Mouse (Mus musculus) Patski (cell line): ENCODE measurements around the gene Upp2. TPM values are rescaled to one million over a fixed set of nuclear protein-coding genes. Genes with fewer than 3 reads are reported as not detected.

Source experiments
- ATAC-seq: fragments of 100-300 bp; one replicate; pipeline ENCODE4 v1.8.0; 2021
- CTCF ChIA-PET: fragments of 350-600 bp; sonication (Branson Sonifier 250); formaldehyde crosslinking; loops from one replicate; lab custom pipeline; 2022; ENCODE audit warnings: inconsistent platforms; lab: Charles Lee
- POLR2A ChIA-PET: fragments of 350-600 bp; sonication (Branson Sonifier 250); formaldehyde crosslinking; loops from one replicate; lab custom pipeline; 2022; ENCODE audit warnings: antibody characterized with exemption, inconsistent platforms; lab: Charles Lee
- DNase-seq: peaks from one replicate; pipeline ENCODE4 v3.0.0-alpha.2; 2011; ENCODE audit warnings: low read depth, low spot score
- H3K27me3 ChIP-seq: fragments of 371-371 bp; one replicate; pipeline ENCODE4 v1.5.1; 2021
- CTCF ChIP-seq: fragments of 100-300 bp; IDR thresholded peaks from one replicate; pipeline ENCODE4 v1.5.1; 2021
- in situ Hi-C: fragments of 300-500 bp; cut with MboI; formaldehyde crosslinking; loops from 3 replicates; pipeline ENCODE4 v1.11.1; 2018; ENCODE audit warnings: low pct_unique_long_range_greater_than_20kb, mixed read lengths
- polyA plus RNA-seq: library from polyadenylated mRNA; unstranded; gene quantifications from one replicate; pipeline ENCODE4 v1.2.3, GENCODE M21; 2021

Upp2 gene
- polyA plus RNA-seq, 1 experiment from 2014 or later, result 3.6 TPM

DNA sequence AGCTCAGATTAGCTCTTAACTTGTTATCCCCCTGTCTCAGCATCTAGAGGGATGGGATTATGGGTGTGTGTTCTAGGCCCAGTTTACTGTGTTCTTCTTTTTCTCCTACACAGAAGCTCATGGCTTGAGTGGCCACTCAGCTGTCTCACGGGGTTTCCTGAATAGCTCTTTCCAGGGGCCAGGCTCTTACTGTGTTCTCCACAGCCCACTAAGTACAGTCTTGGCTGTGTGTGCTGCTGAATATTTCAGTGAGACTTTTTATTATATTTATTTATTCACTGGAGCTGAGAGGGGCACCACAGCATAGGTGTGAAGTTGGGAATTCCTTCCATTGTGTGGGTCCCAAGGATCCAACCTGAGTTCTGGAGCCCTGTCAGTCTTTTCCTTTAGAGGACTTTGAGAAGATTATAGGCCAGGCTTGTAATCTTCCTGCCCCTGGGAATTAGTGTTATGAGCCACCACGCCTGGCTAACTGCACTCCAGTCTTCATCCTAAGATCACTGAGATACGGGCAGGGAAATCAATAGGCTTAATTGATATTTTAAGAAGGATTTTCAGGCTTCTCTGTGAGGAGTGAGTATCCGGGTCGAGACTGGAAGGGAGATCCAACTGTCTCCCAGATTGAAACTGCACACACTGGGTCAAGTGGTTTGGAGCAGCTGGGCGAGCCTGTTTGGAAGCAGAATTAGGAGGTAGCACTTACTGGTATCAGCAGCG, 96.5 kb downstream of the Upp2 start:
- in situ Hi-C loops, result loop anchor here (5.0 kb wide), 1 partner anchor 96 kb away; the partner anchor contains the start of genes Acvr1 and Upp2
- peaks cover 6% of the 10 kb centered on the region for H3K27me3 ChIP-seq
- ChIA-PET CTCF (interaction anchor here (4.0 to 4.3 kb wide), 2 partner anchors 188 to 633 kb away, joined by 21 to 29 read pairs; no protein-coding TSS in a partner anchor), POLR2A (no interaction called here)
- no peak for TF ChIP-seq CTCF
- DNase-seq (no peak), ATAC-seq (no peak)

GRCm38 (mm10) chr2:58665081-58665814, 98.2 kb downstream of the Upp2 start:
- no peak for ATAC-seq
- H3K27me3 ChIP-seq, result peaks cover 6% of the 10 kb centered on the region
- in situ Hi-C loops, result loop anchor here (5.0 kb wide), 3 partner anchors 188 to 633 kb away; no protein-coding TSS in a partner anchor
- no peak for DNase-seq
- CTCF ChIA-PET, result interaction anchor here (0.6 to 4.3 kb wide), 22 partner anchors 8 to 645 kb away, joined by 3 to 29 read pairs (median 3); no protein-coding TSS in a partner anchor
- peak; percentile 93 for TF ChIP-seq CTCF
- POLR2A ChIA-PET, result interaction anchor here (0.9 kb wide), 1 partner anchor 161 kb away, joined by 4 read pairs; no protein-coding TSS in a partner anchor

GRCm38 (mm10) chr2:58667298-58667697, 100.2 kb downstream of the Upp2 start:
- peaks cover 6% of the 10 kb centered on the region for H3K27me3 ChIP-seq
- in situ Hi-C loops, result loop anchor here (5.0 kb wide), 3 partner anchors 190 to 635 kb away; no protein-coding TSS in a partner anchor
- no peak for TF ChIP-seq CTCF
- DNase-seq (no peak), ATAC-seq (no peak)
- POLR2A ChIA-PET, result interaction anchor here (0.6 to 1.0 kb wide), 2 partner anchors 27 to 46 kb away, joined by 3 to 7 read pairs; no protein-coding TSS in a partner anchor
- CTCF ChIA-PET, result interaction anchor here (0.7 to 2.6 kb wide), 7 partner anchors 12 to 636 kb away, joined by 3 to 20 read pairs (median 6); no protein-coding TSS in a partner anchor

DNA sequence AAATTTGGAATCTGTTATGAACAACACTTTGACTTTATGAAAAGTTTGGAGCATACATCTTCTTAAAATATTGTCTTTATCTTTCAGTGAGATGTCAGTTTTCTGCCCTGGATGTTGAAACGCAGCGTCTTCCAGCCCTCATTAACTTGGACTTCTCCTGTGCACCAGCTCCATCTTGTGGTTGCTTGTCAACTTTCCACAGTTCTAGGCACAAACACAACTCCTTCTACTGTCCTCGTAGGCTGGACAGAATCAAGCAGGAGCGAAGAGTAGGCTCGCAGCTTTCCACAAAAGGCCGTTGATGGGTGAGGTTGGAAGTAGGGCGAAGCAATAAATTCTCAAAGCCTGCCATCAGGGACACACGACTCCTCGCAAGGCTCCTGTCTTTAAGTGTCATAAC, 100.9 kb downstream of the Upp2 start:
- peaks cover 6% of the 10 kb centered on the region for H3K27me3 ChIP-seq
- ATAC-seq (no peak), DNase-seq (no peak)
- in situ Hi-C loops, result loop anchor here (5.0 kb wide), 3 partner anchors 191 to 636 kb away; no protein-coding TSS in a partner anchor
- ChIA-PET POLR2A (interaction anchor here (0.6 to 1.0 kb wide), 2 partner anchors 28 to 47 kb away, joined by 3 to 7 read pairs; no protein-coding TSS in a partner anchor), CTCF (interaction anchor here (0.7 to 2.6 kb wide), 8 partner anchors 11 to 637 kb away, joined by 3 to 20 read pairs (median 5); no protein-coding TSS in a partner anchor)
- TF ChIP-seq CTCF, result peak; percentile 81

DNA sequence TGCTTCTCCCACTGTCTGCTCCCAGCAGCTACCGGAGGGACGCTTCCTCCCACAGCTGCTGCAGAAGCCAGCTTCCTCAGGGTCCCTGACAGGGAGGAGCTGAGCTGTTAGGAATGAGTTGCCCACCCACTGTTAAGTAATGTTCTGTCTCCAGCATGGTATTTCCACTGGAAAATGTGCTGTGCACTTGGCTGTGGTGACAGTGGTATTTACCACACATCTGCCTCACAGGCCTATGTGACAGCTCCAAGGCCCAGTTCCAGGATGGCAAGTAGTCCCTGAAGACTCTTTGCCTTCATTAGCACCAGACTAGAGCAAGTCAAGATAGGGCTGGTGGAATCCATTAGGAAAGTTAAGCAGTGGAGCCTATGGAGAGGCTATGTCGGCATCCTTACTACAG, 102.0 kb downstream of the Upp2 start:
- ATAC-seq (no peak), DNase-seq (no peak)
- in situ Hi-C loops, result loop anchor here (5.0 kb wide), 3 partner anchors 192 to 637 kb away; no protein-coding TSS in a partner anchor
- POLR2A ChIA-PET, result no interaction called here
- CTCF ChIA-PET, result interaction anchor here (1.5 to 2.6 kb wide), 4 partner anchors 10 to 210 kb away, joined by 4 to 20 read pairs (median 10); no protein-coding TSS in a partner anchor
- no peak for TF ChIP-seq CTCF
- peaks cover 6% of the 10 kb centered on the region for H3K27me3 ChIP-seq

GRCm38 (mm10) chr2:58672520-58672919, 105.4 kb downstream of the Upp2 start:
- in situ Hi-C loops, result no loop called here
- ATAC-seq, result no peak
- no peak for DNase-seq
- no peak for TF ChIP-seq CTCF
- ChIA-PET CTCF (interaction anchor here (1.2 to 3.0 kb wide), 2 partner anchors 8 to 197 kb away, joined by 5 to 9 read pairs; no protein-coding TSS in a partner anchor), POLR2A (no interaction called here)
- no peaks in the 10 kb centered on the region for H3K27me3 ChIP-seq

DNA sequence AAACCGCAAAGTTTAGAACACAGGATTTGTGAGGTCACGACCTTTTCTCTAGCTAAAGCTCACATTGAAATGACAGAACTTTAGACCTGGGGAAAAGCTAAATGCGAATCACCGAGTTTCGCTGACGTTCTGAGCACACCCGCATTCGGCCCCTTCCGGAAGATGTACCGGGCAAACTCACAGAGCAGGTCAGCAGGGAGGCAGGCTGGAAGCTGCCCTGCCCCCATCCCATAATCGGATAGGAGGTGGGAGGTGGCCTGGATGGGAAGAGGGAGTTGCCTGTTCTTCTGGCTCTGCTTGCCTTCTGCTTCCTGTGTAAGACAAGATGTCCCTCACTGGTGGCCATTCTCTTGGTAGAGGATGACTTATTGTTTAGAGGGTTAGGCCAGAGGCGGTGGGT, 112.9 kb downstream of the Upp2 start:
- CTCF ChIA-PET, result interaction anchor here (0.8 to 1.7 kb wide), 9 partner anchors 8 to 760 kb away, joined by 3 to 8 read pairs (median 4); no protein-coding TSS in a partner anchor
- POLR2A ChIA-PET, result no interaction called here
- ATAC-seq (no peak), DNase-seq (no peak)
- H3K27me3 ChIP-seq, result no peaks in the 10 kb centered on the region
- in situ Hi-C loops, result no loop called here
- no peak for TF ChIP-seq CTCF

DNA sequence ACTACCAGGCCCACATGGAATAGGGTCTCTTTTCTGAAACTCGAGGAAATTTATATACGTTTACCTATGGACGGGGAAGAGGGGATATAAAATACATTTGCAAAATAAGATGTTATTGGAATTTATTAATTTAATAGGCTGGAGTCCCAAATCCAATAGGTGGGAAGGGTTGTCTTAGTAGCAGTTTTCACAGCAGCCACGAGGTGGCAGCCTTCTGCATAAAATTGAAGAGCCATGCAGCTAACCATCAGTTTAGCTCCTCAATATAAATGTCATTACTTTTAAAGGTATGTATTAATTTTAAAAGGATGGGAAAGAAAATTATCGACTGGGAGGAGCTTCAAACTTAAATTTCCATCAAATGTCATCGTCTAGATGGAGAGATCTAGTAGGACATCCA, 113.7 kb downstream of the Upp2 start:
- CTCF ChIA-PET, result interaction anchor here (1.2 to 1.6 kb wide), 7 partner anchors 9 to 760 kb away, joined by 3 to 5 read pairs (median 4); no protein-coding TSS in a partner anchor
- ATAC-seq (peak; percentile 57), DNase-seq (no peak)
- peak; percentile 88 for TF ChIP-seq CTCF
- H3K27me3 ChIP-seq, result no peaks in the 10 kb centered on the region
- in situ Hi-C loops, result no loop called here
- POLR2A ChIA-PET, result no interaction called here

GRCm38 (mm10) chr2:58681394-58681793, 114.3 kb downstream of the Upp2 start:
- ChIA-PET POLR2A (no interaction called here), CTCF (interaction anchor here (1.1 to 1.5 kb wide), 7 partner anchors 9 to 757 kb away, joined by 3 to 5 read pairs (median 4); no protein-coding TSS in a partner anchor)
- in situ Hi-C loops, result no loop called here
- ATAC-seq (peak; percentile 69), DNase-seq (no peak)
- H3K27me3 ChIP-seq, result no peaks in the 10 kb centered on the region
- TF ChIP-seq CTCF, result no peak

- DNase-seq (no peak), ATAC-seq (no peak)
- H3K27me3 ChIP-seq, result no peaks in the 10 kb centered on the region
- in situ Hi-C loops, result no loop called here
- no peak for TF ChIP-seq CTCF
- CTCF ChIA-PET, result interaction anchor here (1.5 kb wide), 1 partner anchor 741 kb away, joined by 4 read pairs; no protein-coding TSS in a partner anchor
- POLR2A ChIA-PET, result no interaction called here
These were observed 130.4 kb downstream of the Upp2 start for GRCm38 (mm10) chr2:58697501-58697900.
